Mouse (Mus musculus) adrenal gland, adult (tissue): ENCODE data around the gene Cdk14.
A peak's percentile ranks its signal among the peaks of the same experiment; 100 is the strongest.
"Not testable (repeated sequence)": the region's sequence is repeated elsewhere in the genome, so short reads cannot be mapped to it uniquely, and the experiment has no call there.

Source experiments
- DNase-seq, 2 experiments: peaks; one replicate each; pipeline ENCODE4 v3.0.0; 2022 to 2023; ENCODE audit warnings: low spot score in 1 of 2; ENCODE audit not compliant: inconsistent age in 2 of 2

Cdk14 gene

DNA sequence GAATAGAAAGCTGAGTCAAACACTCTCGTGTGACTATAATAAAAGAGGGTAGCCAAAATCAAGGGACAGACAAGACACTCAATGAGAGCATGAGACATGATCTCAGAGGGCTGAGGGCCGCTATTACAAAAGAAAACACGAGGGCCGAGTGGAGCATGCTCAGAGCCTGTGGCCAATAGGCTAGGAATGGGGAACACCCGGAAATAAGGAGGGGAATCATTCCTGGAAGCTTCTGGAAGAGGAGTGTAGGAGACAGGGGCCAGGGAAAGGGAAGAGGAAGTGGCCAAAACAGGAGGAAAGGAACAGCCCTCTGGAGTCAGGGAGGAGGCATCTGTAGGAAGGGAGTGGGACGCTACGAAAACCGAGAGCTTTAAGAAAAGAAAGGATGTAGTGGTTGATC lies 52.6 kb downstream of the Cdk14 start:
- DNase-seq, result no peak

DNA sequence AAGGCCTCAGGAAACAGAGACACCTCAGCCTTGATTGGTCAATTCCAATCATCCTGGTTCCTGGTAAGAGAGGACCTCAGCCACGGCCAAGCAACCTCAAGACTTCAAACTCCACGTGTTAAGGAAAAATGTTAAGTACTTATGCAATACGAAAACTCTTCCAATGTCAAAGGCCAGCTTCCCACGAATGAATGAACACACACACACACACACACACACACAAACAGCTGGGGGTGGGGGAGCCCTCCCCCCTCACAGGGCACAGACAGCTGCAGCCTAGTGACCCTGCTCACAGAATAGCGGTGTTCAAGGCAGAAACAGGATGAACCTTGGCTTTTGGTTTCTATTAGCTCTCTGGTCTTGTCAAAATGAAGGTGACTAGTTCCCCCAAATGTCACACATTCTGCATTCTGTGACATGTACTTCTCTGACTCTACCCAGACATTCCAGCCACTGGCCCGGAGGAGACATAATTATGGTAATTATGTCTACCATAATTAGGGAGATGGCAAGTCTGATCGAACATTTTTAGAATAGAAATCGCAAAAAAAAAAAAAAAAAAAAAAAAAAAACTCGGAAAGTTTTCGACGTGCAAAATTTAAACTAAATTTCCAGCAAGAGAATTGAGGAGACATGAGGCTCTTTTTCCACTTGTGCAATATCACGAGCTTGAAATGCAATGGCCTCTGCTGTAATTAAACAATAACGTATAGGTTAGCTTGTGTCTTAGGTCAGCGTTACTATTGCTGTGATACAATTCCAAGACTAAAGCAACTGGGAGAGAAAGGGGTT lies 54.6 kb downstream of the Cdk14 start:
- no peak for DNase-seq

DNA sequence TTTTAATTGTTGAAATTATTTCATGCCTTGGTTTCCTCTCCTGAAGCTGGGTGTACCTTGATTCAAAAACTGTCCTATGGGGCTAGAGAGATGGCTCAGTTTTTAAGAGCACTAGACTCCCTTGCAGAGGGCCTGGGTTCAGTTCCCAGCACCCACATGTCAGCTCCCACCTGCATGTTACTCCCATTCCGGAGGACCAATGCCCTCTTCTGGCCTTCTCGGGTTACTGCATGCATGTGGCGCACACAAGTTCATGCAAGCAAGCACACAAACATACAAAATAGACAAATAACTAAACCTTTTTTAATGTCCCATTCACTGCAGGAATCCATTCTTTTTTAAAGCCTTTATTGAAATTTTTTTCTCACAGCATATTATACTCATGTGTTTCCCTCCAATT lies 58.4 kb downstream of the Cdk14 start:
- no peak for DNase-seq

DNA sequence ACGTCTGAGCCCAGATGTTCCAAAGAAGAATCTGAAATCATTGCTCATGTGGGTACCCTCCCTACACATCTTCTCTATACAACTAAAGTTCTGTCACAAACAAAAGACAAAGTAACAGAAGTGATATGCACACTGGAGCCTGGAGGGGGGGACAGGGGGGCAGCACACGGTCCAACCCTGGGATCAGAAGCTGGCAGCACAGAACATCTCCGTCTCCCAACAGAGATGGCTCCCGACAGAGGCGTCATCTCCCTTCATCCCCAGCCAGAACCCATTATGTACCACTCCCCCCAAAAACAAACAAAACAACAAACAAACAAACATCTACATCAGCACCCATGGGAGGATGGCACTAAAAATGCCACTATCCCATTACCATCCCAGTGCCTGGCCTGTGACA lies 59.8 kb downstream of the Cdk14 start:
- DNase-seq, result no peak

DNA sequence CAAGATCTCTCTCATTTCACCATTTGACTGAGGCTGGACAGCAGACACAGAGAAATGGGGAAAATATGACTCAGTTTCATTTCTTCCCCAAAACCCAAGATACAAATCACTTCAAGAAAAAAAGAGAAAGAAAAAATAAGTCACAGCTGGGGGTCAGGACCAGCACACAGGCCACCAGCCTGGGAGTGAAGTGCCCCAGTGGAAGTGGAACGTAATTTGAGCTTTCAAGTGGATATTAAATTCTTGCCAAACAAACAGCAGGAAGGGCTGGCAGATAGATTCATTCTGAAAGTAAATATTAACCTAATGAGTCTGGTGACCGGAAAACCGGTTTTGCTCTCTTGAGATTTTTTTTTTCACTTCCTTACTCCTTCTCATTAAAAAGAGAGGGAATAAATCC lies 60.2 kb downstream of the Cdk14 start:
- DNase-seq, result no peak

DNA sequence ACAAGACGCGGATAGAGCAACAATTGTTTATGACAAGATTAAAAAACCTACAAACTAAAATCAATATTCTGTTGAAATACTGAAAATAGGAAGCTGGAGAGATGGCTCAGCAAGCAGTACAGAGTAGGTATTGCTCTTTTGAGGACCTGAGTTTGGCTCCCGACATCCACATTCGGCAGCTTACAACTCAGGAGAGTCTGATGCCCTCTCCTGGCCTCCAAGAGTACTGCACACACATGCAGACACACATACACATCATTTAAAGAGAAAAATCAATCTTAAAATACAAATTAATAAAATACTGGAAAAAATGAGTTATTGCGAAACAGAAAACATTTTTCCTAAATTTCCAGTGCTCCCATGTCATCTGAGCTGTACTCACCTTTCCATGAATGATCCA lies 60.7 kb downstream of the Cdk14 start:
- no peak for DNase-seq

DNA sequence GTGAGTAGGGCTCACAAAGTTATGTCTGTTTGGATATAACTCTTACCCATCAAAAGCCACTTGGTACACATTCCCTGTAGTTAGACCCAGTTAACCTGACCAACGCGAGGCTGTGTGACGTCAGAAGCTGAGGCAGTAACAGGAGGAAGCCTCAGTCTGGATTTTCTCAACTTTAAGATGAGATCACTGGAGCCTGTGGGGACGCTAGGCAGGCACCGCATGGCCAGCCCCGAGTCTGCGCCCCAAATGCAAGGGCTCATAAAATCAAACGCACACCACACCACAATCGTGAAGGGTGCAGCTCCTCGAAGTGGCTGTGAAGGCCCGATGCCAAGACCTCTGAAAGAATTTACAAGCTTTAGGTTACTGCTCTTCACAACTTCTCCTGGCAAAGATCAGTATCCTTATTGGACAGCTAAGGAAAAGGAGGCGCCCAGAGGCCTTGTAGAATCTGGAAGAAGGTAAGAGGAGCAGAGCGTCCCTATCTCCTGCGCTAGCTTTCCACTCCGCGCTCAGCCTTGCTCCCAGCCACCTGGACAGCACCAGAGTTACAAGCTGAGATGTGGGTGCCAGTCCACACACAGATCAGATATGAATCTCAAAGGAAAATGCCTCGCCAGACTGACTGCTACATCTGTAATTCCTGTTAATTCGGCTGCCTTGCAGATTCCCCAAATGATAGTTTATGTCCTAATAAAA lies 61.9 kb downstream of the Cdk14 start:
- no peak for DNase-seq

DNA sequence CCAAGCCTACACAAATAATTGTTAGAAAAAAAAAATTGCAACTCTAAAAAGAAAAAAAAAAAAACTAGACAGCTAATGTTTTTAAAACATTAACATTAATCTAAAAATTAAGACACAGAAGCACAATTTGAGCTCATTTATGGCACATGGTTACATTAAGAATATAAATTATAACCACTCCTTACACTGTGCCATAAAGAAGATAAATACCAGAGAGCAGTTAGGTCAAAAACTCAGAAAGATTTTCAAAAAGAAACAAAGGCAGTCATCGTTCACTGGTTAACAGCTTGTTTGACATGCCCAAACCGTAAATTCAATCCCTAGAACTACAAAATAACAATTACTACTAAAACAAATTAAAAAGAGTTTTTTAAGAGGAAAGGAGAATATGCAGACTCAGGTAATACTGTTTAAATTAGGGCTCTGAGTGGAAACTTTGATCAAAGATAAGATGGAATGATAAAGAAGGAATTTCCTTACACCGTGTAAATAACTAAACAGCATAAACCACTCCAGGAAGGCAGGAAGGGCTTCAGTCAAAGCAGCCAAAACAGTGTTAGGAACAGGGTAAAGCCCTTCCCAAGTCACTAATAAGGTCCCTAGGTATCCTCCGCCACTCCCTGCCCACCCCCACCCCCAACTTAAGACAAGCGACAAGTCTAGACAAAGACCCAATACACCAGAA lies 65.3 kb downstream of the Cdk14 start:
- DNase-seq, result no peak

DNA sequence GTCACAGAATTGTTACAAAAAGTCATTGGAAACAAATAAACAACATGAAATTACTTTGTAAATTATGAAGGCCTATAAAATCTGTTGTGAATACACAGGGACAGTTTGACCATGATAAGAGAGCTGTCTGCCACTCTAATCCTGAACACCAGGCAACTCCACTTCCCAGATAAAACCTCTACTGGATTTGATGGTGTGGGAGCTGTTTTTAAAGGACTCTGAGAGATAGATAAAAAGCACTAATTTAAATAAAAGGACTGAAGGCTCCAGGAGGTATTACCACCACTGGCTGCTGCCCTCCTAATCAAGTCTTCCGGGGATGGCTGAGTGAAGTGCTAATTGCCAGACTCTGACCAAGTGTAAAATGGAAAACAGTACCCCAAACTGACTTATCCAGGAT lies 66.2 kb downstream of the Cdk14 start:
- DNase-seq, result no peak

DNA sequence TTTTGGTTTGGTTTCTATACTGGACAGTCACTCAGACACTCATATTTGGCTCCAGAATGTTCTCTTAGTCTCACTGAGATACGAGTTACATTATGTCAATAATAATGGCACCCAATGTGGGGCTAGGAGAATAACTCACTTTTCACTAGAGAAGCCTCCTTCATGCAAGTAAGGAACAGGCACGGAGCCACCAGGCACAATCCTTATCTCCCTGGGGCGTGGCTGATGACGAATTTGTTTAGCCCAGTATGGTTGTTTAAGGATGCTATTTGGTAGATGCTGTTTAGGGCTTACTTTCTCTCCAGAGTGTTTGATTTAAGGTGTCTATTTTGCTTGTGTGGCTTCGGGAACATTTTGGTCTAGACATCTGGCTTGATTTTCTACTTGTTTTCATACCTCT lies 75.5 kb downstream of the Cdk14 start:
- no peak for DNase-seq

DNA sequence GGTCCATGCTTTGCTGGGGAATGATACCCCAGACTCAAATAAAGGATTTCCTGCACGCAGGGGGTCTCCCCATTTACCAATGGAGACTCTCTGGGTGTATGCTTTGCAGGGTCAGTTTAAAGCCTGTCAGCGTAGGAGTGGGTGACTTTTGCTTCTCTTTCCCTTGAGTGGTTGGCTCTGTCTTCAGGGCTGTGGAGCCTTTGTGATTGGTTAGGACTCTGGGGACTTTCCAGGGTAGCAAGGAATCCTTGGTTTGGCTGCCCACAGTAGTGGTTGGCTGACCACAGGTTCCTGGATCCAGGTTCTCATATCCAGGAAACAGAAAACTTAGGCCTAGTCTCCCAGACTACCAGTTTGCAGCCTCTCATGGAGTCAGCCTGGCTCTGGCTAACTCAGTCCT lies 76.4 kb downstream of the Cdk14 start:
- no peak for DNase-seq

DNA sequence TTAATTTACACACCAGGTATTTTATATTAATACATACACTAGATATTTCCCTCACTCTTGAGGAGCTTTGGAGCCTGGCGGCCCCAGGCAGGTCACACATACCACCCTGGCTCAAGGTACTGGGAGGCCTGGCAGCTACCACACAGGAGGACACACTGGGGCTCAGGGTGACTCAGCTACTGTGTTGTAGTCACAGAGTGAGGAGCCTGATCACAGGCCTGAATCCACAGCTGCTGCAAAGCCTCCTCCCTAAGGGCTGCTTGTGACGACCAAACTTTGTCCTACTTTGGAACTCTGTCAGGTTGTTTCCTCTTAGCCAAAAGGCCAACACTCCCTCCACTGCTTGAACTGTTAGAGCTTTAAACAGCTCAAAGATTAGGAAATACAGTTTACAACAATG lies 76.8 kb downstream of the Cdk14 start:
- DNase-seq, result peak in 1 of 2 experiments; percentile 42

DNA sequence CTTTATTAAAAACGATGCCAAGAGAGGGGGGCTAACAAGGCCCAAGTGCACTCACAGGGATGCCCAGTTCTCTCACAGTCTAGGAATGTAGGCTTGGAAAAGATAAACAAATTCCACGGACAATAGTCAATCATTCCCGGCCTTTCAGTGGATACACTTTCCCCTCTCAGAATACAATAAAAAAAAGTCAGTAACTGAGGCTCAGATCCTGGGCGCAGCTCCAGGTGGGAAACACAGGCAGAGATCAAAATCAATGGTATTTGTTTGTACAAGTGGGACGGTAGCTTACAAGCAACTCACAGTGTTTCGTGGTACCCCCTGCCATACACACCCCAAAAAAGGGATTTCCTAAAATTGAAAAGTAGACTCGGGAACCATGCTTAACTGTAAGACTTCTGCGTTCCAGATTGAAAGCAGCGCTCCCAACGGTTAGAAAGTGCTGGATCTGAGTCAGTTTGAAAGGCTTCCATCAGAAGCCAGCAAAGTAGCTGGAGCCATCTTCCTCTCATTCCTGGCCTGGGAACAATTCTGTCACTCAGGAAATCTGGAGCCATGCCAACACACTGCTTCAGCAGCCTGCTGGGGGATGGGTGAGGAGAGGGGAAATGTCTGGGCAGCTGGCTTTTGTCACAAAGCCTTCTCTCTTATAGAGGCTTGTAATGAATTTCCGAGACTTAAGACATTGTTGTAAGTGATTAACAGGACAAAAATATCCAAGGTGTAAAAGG lies 77.5 kb downstream of the Cdk14 start:
- peak in 1 of 2 experiments; percentile 47 for DNase-seq

DNA sequence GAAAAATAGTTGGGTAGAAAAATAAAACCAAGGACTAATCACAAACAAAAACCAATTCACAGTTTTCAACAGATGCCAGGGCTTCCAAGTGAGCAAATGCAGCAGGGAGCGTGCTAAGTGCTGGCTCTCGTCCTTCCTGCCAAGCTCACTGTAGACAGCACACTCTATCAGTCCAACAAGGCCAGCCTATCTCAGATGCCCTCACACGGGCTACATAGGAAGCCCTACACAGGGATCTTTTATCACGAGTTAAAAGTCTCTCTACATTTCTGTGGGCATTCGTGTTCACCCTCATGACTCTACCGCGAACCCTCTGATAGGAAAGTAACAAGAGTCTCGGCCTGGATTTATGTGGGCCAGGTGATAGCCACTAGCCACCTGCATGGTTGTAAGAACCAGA lies 78.5 kb downstream of the Cdk14 start:
- DNase-seq, result no peak

DNA sequence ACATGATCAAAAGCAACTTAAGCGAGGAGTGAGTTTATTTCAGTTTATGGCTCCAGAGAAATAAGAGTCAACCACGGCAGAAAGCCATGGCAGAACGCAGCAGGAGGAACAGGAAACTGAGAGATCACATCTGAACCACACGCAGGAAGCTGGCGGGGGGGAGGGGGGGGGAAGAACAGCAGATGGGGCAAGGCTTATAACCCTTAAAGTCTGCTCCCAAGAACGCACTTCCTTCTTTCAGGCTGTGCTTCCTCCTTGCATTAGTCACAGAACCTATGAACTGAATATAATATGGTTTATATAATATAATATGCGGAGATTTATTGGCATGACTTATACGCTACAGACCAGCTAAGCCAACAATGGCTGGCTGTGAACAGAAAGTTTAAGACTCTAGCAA lies 86.2 kb downstream of the Cdk14 start:
- DNase-seq, result no peak

DNA sequence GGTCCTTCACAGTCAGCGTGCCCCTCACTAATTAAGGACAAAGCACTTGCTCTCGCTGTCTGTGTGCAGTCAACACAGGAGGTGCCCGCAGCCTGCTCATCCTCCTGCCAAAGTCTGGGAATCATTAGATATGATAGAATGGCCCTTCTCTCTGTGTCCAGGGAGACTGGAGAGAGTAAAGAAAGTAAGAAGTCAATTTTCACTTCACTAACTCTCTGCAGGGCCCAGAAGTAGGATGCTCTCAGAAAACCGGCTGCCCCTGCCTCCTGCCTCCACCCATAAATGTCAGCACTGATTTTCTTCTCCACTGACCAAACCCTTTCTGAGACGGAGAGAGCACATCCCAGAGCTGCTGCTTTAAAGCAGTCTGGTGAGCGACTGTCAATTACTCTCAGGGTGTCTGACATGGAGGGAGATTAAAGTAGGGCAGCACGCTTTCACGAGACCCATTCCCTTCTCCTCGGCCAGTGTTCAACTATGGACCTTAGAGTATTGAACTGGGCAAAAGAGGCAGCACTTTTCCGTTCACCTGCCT lies 89.1 kb downstream of the Cdk14 start:
- no peak for DNase-seq

DNA sequence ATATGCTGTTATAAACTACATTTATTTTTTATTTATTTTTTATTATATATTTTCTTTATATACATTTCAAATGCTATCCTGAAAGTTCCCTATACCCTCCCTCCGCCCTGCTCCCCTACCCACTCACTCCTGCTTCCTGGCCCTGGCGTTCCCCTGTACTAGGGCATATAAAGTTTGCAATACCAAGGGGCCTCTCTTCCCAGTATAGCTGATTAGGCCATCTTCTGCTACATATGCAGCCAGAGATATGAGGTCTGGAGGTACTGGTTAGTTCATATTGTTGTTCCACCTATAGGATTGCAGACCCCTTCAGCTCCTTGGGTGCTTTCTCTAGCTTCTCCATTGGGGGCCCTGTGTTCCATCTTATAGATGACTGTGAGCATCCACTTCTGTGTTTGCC lies 91.1 kb downstream of the Cdk14 start:
- DNase-seq, result not testable (repeated sequence)

DNA sequence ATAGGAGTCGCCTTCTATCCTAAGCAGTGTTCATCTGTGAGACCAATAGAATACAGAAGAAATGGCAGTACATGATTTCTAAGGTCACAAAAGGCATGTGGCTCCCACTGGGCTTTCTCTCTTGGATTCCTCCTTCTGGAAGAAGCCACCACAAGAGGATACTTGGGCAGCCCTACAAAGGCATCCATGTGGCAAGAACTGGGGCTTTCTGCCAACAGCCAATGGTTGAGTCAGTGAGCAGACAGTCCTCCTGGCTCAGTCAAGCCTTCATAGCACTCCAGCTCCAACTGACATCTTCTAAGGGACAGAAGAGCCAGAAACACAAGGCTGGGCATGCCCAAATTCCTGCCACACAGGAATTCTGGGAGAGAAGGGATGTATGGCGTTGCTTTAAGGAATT lies 93.4 kb downstream of the Cdk14 start:
- DNase-seq, result peak in 1 of 2 experiments; percentile 55

DNA sequence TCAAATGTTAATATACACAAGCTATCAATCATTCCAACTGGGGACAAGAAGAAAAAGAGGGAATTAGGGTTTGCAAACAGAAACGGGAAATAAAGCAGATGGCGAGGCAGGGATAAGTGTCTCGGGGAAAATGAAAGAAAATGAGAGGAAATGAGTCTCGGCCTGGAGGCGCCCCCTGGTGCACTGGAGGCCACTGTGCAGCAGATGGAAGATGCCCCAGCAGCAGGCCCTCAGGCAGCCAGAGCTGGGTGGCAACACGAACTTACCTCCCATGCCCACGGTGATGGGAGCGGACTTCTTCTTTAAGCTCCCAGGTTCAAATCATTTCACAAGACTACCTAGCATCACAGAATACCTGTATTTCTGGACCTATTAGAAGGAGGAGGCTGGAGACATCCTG lies 97.4 kb downstream of the Cdk14 start:
- no peak for DNase-seq

DNA sequence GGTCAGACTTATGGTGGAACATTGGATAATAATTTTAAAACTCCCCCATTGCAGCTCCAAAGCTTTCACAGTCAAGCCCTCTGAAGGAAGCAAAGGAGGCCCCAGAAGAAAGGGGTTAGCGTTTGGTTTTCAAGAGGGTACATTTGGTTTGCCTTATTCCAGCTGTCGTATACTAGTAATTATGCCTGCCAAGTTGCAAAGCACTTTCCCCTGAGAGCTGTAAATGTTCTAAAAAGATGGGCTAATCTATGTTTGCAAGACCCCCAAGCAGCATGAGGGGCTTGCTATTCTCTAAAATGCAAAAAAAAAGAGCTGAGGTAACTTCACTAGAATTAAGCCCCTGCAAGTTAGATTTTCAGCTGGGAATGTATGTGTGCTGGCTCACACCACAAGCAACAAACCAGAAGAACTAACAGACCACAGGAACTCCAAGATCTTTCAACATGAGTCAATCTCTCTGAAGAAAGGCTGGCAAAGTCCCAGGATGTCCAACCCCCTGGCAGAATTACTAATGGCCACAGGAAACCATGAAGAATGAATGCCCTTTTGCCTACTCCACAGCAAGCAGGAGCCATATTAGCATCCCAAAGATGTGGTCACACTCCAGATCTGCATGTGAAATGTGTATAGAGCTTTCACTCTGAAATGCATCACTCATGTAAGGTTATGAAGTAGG lies 99.5 kb downstream of the Cdk14 start:
- peak; percentile 13 to 57 for DNase-seq
